Mouse (Mus musculus) naive thymus-derived CD4-positive, alpha-beta T cell, adult 2 months (primary cell): ENCODE data around the gene Coa7.
A peak's percentile ranks its signal among the peaks of the same experiment; 100 is the strongest.

ENCODE experiments used
- DNase-seq: peaks from one replicate; pipeline ENCODE4 v3.0.0-alpha.2; 2011; ENCODE audit warnings: low read depth

The Coa7 gene

GRCm38 (mm10) chr4:108383183-108383714 is 55.3 kb downstream of the Coa7 start, which contains the start of gene Shisal2a:
Gene Shisal2a, minus strand, starts transcription at chr4:108383349.
- DNase-seq: no peak

DNA sequence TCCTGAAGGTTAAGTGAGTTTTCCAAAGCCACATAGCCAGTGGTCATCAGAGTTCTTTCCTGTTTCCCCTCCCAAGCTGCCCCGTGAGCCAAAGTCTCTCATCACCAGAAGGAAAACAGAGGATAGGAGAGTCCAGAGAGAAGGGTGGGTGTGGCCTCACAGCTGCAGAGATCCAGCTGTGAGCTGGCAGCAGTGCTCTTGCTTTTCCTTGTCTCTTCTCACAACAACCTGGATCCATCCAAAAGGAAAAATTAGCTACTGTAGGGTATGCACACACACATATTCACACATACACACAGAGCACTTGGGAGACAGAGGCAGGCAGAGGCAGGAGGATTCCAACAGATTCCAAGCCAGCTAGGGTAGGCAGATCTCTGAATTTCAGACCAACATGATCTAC is 58.1 kb downstream of the Coa7 start:
- DNase-seq: no peak

DNA sequence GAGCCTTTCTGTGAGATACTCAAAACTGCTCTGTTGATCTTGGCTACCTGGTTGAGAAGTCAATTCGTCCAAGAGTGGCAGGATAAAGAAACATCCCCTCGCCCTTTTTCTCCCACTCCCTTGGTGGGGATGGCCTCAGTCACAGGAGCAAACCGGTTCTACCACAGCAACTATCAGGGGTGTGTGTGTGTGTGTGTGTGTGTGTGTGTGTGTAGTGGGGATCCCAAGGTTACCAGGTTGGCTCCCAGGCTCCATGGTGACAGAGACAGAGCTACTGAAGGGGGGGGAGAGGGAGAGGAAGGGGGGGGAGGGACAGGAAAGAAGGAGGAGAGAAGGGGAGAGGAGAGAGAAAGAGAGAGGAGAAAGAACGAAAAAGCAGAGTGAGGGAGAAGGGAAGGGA is 59.2 kb downstream of the Coa7 start:
- DNase-seq: no peak

DNA sequence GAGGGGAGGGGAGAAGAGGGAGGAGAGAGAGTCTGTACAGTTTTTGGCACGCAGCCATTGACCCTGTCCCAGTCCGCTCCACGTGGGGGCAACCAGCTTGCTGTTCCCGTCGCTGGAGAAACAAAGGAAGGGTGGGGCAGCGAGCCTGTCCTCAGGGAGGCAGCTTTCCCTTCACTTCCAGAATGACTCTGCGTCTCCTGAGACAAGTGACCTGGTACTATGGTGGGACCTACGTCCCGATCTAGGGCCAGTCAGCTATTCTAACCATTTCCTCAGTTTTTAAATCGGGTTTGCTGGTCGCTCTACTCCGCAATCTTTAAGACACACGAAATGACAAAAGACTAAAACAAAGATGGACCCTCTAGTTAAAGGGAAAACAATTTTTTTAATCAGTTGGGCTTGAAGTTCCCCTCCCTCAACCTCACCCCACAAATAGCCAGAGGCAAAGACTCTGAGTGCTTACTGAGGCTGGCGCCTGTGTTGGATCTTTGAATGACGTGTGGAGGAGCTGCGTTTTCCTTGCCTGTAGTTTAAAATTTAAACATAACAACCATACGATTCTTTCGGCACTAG is 59.8 kb downstream of the Coa7 start:
- peak; percentile 9 for DNase-seq

- DNase-seq: no peak
Measured at GRCm38 (mm10) chr4:108388741-108389140, 60.8 kb downstream of the Coa7 start.

GRCm38 (mm10) chr4:108391124-108391523 is 63.2 kb downstream of the Coa7 start:
- no peak for DNase-seq
